Mouse (Mus musculus): ENCODE data around the gene Mff.

Mff gene

GRCm38 (mm10) chr1:82775293-82775692 is 50.6 kb downstream of the Mff start:
- Histone ChIP-seq H3K4me3 (replicated peaks; ENCODE audit: low read length) (no peak overlapping the region), H3K36me3 (ENCODE audit: insufficient read depth, low read length) (no peaks in the 10 kb centered on the region), H3K4me1 (replicated peaks; ENCODE audit: low read depth, low read length) (0 out of 2 replicates have a peak, but pooled peaks cover 3% of the 10 kb centered on the region), H3K27me3 (ENCODE audit: insufficient read depth, low read length) (no peaks in the 10 kb centered on the region), H3K9me3 (ENCODE audit: low read length) (peaks cover 12% of the 10 kb centered on the region)
- no peak for TF ChIP-seq NANOG (IDR thresholded peaks at IDR 0.05; ENCODE audit: borderline replicate concordance, low read length)
- TF ChIP-seq POU5F1 (IDR thresholded peaks at IDR 0.05; ENCODE audit: borderline replicate concordance, low read length), result no peak
- TF ChIP-seq CTCF (conservative IDR thresholded peaks at IDR 0.05; ENCODE audit: low read length), result no peak

GRCm38 (mm10) chr1:82779388-82779966 is 54.8 kb downstream of the Mff start:
- H3K36me3 ChIP-seq (ENCODE audit: insufficient read depth, low read length), result no peaks in the 10 kb centered on the region
- TF ChIP-seq CTCF (conservative IDR thresholded peaks at IDR 0.05; ENCODE audit: low read length), result no peak
- TF ChIP-seq POU5F1 (IDR thresholded peaks at IDR 0.05; ENCODE audit: borderline replicate concordance, low read length), result no peak
- no peak for TF ChIP-seq NANOG (IDR thresholded peaks at IDR 0.05; ENCODE audit: borderline replicate concordance, low read length)
- no peaks in the 10 kb centered on the region for H3K27me3 ChIP-seq (ENCODE audit: insufficient read depth, low read length)

GRCm38 (mm10) chr1:82783559-82783958 is 58.9 kb downstream of the Mff start:
- H3K36me3 ChIP-seq (ENCODE audit: insufficient read depth, low read length), result no peaks in the 10 kb centered on the region
- H3K4me1 ChIP-seq (replicated peaks; ENCODE audit: low read depth, low read length), result peaks cover 12% of the 10 kb centered on the region; the same call in 1 of the 2 replicates
- TF ChIP-seq CTCF (conservative IDR thresholded peaks at IDR 0.05; ENCODE audit: low read length) (no peak), NANOG (IDR thresholded peaks at IDR 0.05; ENCODE audit: borderline replicate concordance, low read length) (no peak), POU5F1 (IDR thresholded peaks at IDR 0.05; ENCODE audit: borderline replicate concordance, low read length) (no peak)
- no peaks in the 10 kb centered on the region for H3K27me3 ChIP-seq (ENCODE audit: insufficient read depth, low read length)
- no peaks in the 10 kb centered on the region for H3K9me3 ChIP-seq (ENCODE audit: low read length)
- H3K4me3 ChIP-seq (replicated peaks; ENCODE audit: low read length), result no peak overlapping the region

More at GRCm38 (mm10) chr1:82779388-82779966, 54.8 kb downstream of the Mff start:
- Histone ChIP-seq H3K4me1 (replicated peaks; ENCODE audit: low read depth, low read length) (no peaks in the 10 kb centered on the region), H3K4me3 (replicated peaks; ENCODE audit: low read length) (no peak overlapping the region), H3K9me3 (ENCODE audit: low read length) (no peaks in the 10 kb centered on the region)

- H3K4me1 ChIP-seq (replicated peaks; ENCODE audit: low read depth, low read length), result peaks cover 12% of the 10 kb centered on the region; the same call in 1 of the 2 replicates
- H3K4me3 ChIP-seq (replicated peaks; ENCODE audit: low read length), result no peak overlapping the region
- TF ChIP-seq CTCF (conservative IDR thresholded peaks at IDR 0.05; ENCODE audit: low read length), result no peak
- TF ChIP-seq POU5F1 (IDR thresholded peaks at IDR 0.05; ENCODE audit: borderline replicate concordance, low read length), result no peak
- TF ChIP-seq NANOG (IDR thresholded peaks at IDR 0.05; ENCODE audit: borderline replicate concordance, low read length), result no peak
- no peaks in the 10 kb centered on the region for H3K27me3 ChIP-seq (ENCODE audit: insufficient read depth, low read length)
- H3K9me3 ChIP-seq (ENCODE audit: low read length), result no peaks in the 10 kb centered on the region
- no peaks in the 10 kb centered on the region for H3K36me3 ChIP-seq (ENCODE audit: insufficient read depth, low read length)
Measured at GRCm38 (mm10) chr1:82785546-82785945, 60.9 kb downstream of the Mff start.

- H3K4me1 ChIP-seq (replicated peaks; ENCODE audit: low read depth, low read length), result peaks cover 12% of the 10 kb centered on the region; the same call in 1 of the 2 replicates
- no peak overlapping the region for H3K4me3 ChIP-seq (replicated peaks; ENCODE audit: low read length)
- TF ChIP-seq CTCF (conservative IDR thresholded peaks at IDR 0.05; ENCODE audit: low read length) (peak; percentile 42), NANOG (IDR thresholded peaks at IDR 0.05; ENCODE audit: borderline replicate concordance, low read length) (no peak)
- no peaks in the 10 kb centered on the region for H3K27me3 ChIP-seq (ENCODE audit: insufficient read depth, low read length)
- no peaks in the 10 kb centered on the region for H3K9me3 ChIP-seq (ENCODE audit: low read length)
- no peaks in the 10 kb centered on the region for H3K36me3 ChIP-seq (ENCODE audit: insufficient read depth, low read length)
Measured at GRCm38 (mm10) chr1:82787414-82787813, 62.7 kb downstream of the Mff start.

GRCm38 (mm10) chr1:82788070-82788469 is 63.4 kb downstream of the Mff start:
- no peak for TF ChIP-seq NANOG (IDR thresholded peaks at IDR 0.05; ENCODE audit: borderline replicate concordance, low read length)
- no peak for TF ChIP-seq POU5F1 (IDR thresholded peaks at IDR 0.05; ENCODE audit: borderline replicate concordance, low read length)
- no peak for TF ChIP-seq CTCF (conservative IDR thresholded peaks at IDR 0.05; ENCODE audit: low read length)
- no peaks in the 10 kb centered on the region for H3K36me3 ChIP-seq (ENCODE audit: insufficient read depth, low read length)

GRCm38 (mm10) chr1:82791105-82791504 is 66.4 kb downstream of the Mff start:
- Histone ChIP-seq H3K4me3 (replicated peaks; ENCODE audit: low read length) (no peak overlapping the region), H3K9me3 (ENCODE audit: low read length) (no peaks in the 10 kb centered on the region), H3K36me3 (ENCODE audit: insufficient read depth, low read length) (no peaks in the 10 kb centered on the region), H3K27me3 (ENCODE audit: insufficient read depth, low read length) (0 out of 2 replicates have a peak, but pooled peaks cover 3% of the 10 kb centered on the region), H3K4me1 (replicated peaks; ENCODE audit: low read depth, low read length) (0 out of 2 replicates have a peak, but pooled peaks cover 6% of the 10 kb centered on the region)
- TF ChIP-seq NANOG (IDR thresholded peaks at IDR 0.05; ENCODE audit: borderline replicate concordance, low read length) (no peak), POU5F1 (IDR thresholded peaks at IDR 0.05; ENCODE audit: borderline replicate concordance, low read length) (no peak), CTCF (conservative IDR thresholded peaks at IDR 0.05; ENCODE audit: low read length) (no peak)

More at GRCm38 (mm10) chr1:82788070-82788469, 63.4 kb downstream of the Mff start:
- no peaks in the 10 kb centered on the region for H3K27me3 ChIP-seq (ENCODE audit: insufficient read depth, low read length)
- no peaks in the 10 kb centered on the region for H3K9me3 ChIP-seq (ENCODE audit: low read length)
- H3K4me3 ChIP-seq (replicated peaks; ENCODE audit: low read length), result no peak overlapping the region
- peaks cover 12% of the 10 kb centered on the region; the same call in 1 of the 2 replicates for H3K4me1 ChIP-seq (replicated peaks; ENCODE audit: low read depth, low read length)

GRCm38 (mm10) chr1:82792238-82792637 is 67.5 kb downstream of the Mff start:
- 0 out of 2 replicates have a peak, but pooled peaks cover 6% of the 10 kb centered on the region for H3K4me1 ChIP-seq (replicated peaks; ENCODE audit: low read depth, low read length)
- TF ChIP-seq NANOG (IDR thresholded peaks at IDR 0.05; ENCODE audit: borderline replicate concordance, low read length) (no peak), CTCF (conservative IDR thresholded peaks at IDR 0.05; ENCODE audit: low read length) (no peak), POU5F1 (IDR thresholded peaks at IDR 0.05; ENCODE audit: borderline replicate concordance, low read length) (no peak)
- H3K27me3 ChIP-seq (ENCODE audit: insufficient read depth, low read length), result 0 out of 2 replicates have a peak, but pooled peaks cover 7% of the 10 kb centered on the region
- H3K4me3 ChIP-seq (replicated peaks; ENCODE audit: low read length), result no peak overlapping the region
- H3K9me3 ChIP-seq (ENCODE audit: low read length), result no peaks in the 10 kb centered on the region
- no peaks in the 10 kb centered on the region for H3K36me3 ChIP-seq (ENCODE audit: insufficient read depth, low read length)

Data from E14TG2a.4 (cell line).